Mouse (Mus musculus) T-helper 2 cell (primary cell): Measurements from ENCODE around the gene Fryl.

Experiments
- in situ Hi-C: fragments of 300-600 bp; cut with MboI, MseI; formaldehyde crosslinking; loops from one replicate; pipeline ENCODE4 v1.15.1; 2025; ENCODE audit warnings: high pct_unique_total_duplicates

Gene Fryl

GRCm38 (mm10) chr5:73119969-73120725, 136.3 kb downstream of the Fryl start:
- in situ Hi-C loops: no loop called here

DNA sequence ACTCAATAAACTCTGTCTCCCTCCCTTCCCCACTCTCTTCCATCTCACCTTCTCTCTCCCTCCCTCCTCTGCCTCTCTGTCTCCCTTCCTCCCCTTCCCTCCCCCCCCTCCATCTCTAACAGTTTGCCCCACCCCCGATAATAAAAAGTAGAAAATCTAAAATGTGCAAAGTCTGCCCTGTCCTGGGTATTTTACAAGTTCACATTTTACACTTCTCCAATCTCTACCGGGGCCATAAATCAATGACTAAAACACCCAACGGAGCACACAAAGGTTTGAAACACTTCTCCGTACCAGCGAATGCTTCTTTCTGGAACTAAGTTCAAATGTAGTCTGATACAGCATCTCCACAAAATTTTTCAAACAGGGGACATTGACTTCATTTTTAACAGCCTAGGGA, 136.9 kb downstream of the Fryl start:
- in situ Hi-C loops: no loop called here

GRCm38 (mm10) chr5:73118786-73119185, 137.6 kb downstream of the Fryl start:
- in situ Hi-C loops: no loop called here

- in situ Hi-C loops: no loop called here
Measured at GRCm38 (mm10) chr5:73114878-73115277, 141.5 kb downstream of the Fryl start.

DNA sequence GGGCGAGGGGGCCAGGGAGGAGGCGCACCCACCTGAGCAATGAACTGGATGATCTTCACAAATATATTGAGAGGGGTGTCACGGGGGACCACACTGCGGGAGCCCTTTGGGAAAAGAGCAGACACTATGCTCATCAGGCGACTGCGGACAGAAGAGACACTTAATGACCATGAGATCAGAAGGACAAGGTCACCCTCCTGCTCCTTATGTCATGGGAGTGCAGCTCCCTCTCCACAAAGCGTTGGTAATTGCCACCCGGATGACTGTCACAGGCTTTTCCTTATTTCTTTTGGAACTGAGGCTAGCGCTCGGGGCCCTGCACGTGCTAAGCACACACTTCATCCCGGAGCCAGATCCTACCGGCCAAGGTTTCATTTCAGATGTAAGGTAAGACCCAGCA, 144.1 kb downstream of the Fryl start:
- in situ Hi-C loops: no loop called here

DNA sequence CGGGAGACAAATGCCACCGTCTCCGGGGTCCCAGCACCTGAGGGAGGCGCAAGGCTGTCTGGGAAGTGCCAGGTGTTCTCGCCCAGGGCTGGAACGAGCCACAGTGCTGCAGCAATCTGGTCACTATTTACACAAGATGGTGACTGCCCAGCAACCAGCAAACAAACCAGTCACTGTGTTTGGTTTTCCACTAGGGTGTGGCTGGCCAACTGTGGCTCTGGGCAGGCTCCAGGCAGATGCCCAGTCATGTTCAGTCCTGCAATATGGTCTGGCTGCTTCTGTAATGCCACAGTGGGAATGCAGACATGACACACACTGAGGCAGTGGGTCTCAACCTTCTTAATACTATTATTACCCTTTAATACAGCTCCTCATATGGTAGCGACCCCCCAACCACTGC, 152.8 kb downstream of the Fryl start:
- in situ Hi-C loops: no loop called here

DNA sequence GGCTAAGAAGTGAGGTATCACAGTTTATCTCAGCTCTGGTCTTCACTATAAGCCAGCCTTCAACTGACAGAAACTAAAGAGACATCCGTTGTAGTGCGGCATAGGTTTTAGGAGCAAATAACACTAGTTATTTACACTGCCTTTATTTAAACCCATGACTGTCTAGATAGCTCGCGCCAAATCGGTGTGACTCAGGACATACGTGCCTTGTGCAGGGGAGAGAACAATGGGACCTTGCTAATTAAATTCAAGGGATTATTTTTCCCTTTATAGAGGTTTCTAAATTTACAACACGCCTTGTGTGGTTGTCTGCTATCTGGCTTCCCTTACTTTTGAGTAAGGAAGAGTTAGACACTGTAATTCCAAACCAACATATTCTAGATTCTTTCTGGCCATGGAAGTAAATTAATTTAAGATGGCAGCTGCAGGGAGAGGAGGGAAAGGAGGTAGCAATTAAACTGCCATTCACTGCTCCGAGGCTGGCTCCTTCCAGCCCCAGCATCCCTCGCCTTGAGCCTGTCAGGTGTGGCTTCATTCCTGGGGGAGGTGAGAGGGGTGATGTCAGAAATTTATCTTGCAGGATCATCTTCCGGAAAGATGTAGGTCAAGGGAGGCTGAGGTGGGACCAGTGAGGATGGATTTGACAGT, 154.0 kb downstream of the Fryl start:
- in situ Hi-C loops: no loop called here

DNA sequence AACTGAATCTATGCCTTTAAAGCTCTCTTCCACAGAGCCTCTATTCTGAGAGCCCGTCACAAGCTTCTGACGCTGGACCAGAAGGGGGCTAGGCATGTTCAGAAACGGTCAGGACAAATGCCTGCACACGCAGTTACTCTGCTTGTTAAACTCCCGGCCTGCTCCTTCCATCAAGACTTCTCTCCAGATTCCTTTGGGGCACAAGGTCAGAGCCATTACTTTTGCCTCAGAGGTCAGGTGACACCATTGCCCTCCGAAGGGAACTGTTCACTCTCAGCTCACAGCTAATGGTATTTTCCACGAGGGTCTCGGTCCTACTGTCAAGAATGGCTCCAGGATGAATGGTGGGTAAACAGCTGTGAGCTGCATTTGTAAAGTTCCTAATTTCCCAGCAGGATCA, 164.2 kb downstream of the Fryl start:
- in situ Hi-C loops: no loop called here

GRCm38 (mm10) chr5:73089158-73089557, 167.3 kb downstream of the Fryl start:
- in situ Hi-C loops: no loop called here

GRCm38 (mm10) chr5:73081496-73081895, 174.9 kb downstream of the Fryl start:
- in situ Hi-C loops: no loop called here

DNA sequence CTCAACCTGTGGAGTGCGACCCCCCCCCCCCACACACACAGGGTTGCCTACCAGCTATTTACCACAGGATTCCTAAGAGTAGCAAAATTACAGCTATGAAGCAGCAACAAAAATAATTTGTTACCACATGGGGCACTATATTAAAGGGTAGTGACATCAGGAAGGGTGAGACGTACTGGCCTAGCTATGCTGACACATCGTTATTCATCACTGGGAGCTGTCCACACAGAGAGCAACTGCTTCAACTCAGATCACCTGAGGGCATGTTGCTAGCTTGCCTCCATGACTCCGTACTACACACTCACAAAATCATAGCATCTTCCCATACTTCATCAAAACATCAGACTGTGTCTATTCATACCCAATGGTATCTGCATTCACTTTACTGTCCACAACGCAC, 176.6 kb downstream of the Fryl start:
- in situ Hi-C loops: no loop called here

GRCm38 (mm10) chr5:73071319-73071718, 185.1 kb downstream of the Fryl start:
- in situ Hi-C loops: loop anchor here (5.0 kb wide), 1 partner anchor 89 kb away; no protein-coding TSS in a partner anchor

DNA sequence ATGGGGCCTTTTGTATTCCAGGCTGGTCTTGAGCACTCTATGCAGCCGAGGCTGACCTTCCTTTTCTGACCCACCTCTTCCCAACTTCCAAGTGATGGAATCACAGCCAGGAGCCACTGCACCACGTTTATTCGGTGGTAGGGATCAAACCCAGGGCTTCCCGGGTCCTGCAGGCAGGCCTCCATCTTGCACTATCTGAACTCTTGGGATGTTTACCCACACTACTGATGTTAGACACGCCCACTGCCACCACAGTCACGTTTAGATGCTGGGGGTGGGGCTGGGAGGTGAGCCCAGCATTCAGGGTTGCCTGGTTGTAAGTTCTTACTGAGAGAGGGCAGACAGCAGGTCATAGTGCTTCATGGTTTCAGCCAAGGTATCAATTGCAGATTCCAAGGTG, 189.5 kb downstream of the Fryl start:
- in situ Hi-C loops: no loop called here

DNA sequence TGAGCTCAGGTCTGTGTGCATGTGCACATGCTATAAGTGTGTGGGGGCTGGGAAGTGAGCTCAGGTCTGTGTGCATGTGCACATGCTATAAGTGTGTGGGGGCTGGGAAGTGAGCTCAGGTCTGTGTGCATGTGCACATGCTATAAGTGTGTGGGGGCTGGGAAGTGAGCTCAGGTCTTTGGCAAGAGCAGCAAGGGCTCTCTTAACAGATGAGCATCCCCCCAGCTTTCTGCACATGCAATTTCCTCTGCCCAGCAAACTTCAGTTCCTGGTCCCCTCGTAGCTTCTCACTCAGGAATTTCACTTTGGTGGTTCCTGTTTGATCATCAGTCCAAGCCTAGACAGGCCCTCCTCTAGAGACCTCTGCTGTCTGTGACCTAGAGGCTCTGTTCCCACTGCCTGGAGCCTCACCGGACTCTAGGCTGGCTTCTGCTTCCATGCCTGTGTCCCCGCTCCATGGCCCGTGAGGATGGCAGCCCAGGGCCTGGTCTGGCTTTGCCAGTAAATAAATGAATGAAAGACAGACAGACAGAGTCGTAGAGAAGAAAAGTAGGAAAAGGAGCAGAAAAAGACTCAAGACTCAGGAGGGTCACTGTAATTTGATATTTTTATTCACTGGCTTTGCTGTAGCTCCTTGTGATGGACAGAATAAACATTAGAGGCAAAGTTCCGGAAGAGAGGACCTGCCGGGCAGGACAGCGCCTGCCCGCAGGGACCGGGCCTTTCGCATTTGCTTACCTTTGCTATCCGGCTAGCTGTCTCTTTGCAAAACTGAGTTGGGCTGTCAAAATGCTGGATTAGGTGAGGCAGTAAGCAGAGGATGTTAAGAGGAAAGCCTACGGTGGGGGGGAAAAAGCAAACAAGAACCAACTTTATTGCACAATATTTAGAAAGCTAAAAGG, 192.4 kb downstream of the Fryl start:
- in situ Hi-C loops: no loop called here

DNA sequence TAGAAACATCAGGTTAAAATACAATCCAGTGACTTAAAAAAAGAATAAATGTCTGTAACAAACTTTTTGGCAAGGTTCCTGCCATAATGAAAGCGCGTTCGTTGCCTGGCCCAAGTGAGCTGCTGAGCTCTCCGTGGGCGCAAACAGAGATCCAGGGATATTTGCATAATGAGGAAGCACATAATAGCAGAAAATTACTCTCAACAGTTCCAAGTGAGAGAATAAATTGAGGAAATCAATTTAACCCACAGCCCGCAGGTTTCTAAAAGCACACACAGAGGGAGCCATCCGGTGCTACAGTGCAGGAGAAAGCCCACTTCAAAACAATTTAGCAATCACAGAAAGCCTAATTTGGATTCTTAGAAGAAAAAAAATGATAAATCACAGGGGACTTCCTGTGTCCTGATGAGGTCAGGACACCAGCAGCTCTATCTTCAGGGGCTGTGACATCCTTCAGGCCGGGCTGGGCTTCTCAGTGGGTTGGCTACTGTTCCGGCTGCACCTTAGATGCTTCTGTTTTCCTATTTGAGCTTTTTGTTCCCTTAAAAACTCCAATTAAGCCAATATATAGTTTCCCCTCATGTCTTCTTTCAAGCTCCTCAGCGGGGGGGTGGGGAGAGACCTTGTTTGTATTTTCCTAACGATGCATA, 194.8 kb downstream of the Fryl start:
- in situ Hi-C loops: no loop called here

- in situ Hi-C loops: no loop called here
Measured at GRCm38 (mm10) chr5:73056937-73057336, 199.5 kb downstream of the Fryl start.

- in situ Hi-C loops: no loop called here
Measured at GRCm38 (mm10) chr5:73056457-73056856, 200.0 kb downstream of the Fryl start.

DNA sequence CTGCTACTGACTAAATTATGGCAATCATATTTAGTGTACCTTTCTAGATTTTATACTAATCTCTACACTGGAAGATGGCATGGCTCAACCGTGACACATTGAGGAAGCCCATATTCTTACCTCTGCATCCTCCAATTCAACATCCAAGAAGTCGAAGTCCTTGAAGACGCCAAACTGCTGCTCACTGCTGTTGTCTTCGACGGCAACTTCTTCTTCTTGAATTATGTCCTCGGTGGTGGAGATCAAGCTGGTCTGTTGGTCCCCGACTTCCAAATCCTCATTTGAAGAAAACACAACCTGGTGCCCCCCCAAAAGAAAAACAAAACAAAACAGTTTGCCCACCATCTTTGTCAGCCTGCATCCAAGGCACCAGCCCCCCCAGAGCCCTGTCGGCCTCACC, 202.5 kb downstream of the Fryl start:
- in situ Hi-C loops: no loop called here

- in situ Hi-C loops: no loop called here
Measured at GRCm38 (mm10) chr5:73047651-73048245, 208.7 kb downstream of the Fryl start.

GRCm38 (mm10) chr5:73044055-73044454, 212.4 kb downstream of the Fryl start:
- in situ Hi-C loops: no loop called here

DNA sequence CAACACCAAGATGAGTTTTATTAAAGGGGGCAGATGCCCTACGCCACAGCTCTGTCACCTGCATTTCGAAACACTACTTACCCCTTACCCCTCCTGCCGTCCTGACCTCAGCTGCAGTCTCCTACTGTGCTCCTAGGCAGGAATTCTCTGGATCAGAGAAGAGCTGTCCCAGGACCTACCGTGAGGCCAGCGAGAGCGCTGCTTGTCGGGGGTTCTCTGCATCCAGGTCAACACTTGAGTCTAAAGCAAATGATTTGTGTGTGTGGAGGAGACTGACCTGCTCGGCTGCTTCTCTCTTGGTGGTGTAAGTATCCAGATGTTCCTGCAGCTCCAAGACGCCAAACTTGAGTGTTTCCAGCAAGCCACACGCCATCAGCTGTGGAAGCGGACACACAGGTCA, 223.9 kb downstream of the Fryl start:
- in situ Hi-C loops: no loop called here
